Mouse (Mus musculus) heart, embryonic 16.5 days (tissue): ENCODE data around the gene Pde4a. TPM values are rescaled to one million over a fixed set of nuclear protein-coding genes. Genes with fewer than 3 reads are reported as not detected.
"Not testable (repeated sequence)": the region's sequence is repeated elsewhere in the genome, so short reads cannot be mapped to it uniquely, and the experiment has no call there.

Experiments
- ATAC-seq: fragments of 200-750 bp; cut with Nextera tagmentation; replicated peaks from 2 replicates; pipeline ENCODE4 v1.8.0; 2017; ENCODE audit warnings: moderate number of reproducible peaks; ENCODE audit not compliant: insufficient read depth, low FRiP score; ENCODE audit errors: extremely low read depth
- H3K27ac ChIP-seq: fragments of 300-500 bp; sonication (generic); 2 replicates; pipeline ENCODE4 v1.5.1; 2014; ENCODE audit warnings: mild to moderate bottlenecking, low read length, control low read depth, moderate library complexity
- H3K27me3 ChIP-seq: fragments of 300-500 bp; sonication (generic); 2 replicates; pipeline ENCODE4 v1.6.1; 2014; ENCODE audit warnings: low read length, mixed read lengths; ENCODE audit not compliant: control insufficient read depth, insufficient read depth
- H3K36me3 ChIP-seq: fragments of 300-500 bp; sonication (generic); 2 replicates; pipeline ENCODE4 v1.6.1; 2014; ENCODE audit not compliant: control insufficient read depth, insufficient read depth
- H3K4me1 ChIP-seq: fragments of 300-500 bp; sonication (generic); 2 replicates; pipeline ENCODE4 v1.6.1; 2014; ENCODE audit warnings: low read length, mixed read lengths; ENCODE audit not compliant: control insufficient read depth, insufficient read depth
- H3K4me2 ChIP-seq: fragments of 300-500 bp; sonication (generic); 2 replicates; pipeline ENCODE4 v1.6.1; 2014; ENCODE audit warnings: low read depth, mild to moderate bottlenecking, control low read depth, low read length
- H3K4me3 ChIP-seq: fragments of 300-500 bp; sonication (generic); 2 replicates; pipeline ENCODE4 v1.5.1; 2014; ENCODE audit warnings: mild to moderate bottlenecking, control low read depth, low read length
- H3K9ac ChIP-seq: fragments of 300-500 bp; sonication (generic); 2 replicates; pipeline ENCODE4 v1.6.1; 2014; ENCODE audit warnings: low read length, control low read depth
- H3K9me3 ChIP-seq: fragments of 300-500 bp; sonication (generic); replicated peaks from 2 replicates; pipeline ENCODE4 v1.6.1; 2016; ENCODE audit warnings: low read length; ENCODE audit not compliant: control insufficient read depth
- WGBS: fragments of 180-500 bp; shearing (Covaris S2); extraction: QIAGEN DNeasy Blood & Tissue Kit; methylation state at CpG from one replicate; pipeline ENCODE4 v1.1.7; 2014; 5-methylcytosine and 5-hydroxymethylcytosine counted together
- polyA plus RNA-seq: library from polyadenylated mRNA; unstranded; fragments of >200 nt; fragmentation: Nextera tagmentation; extraction: Ambion mirVana; gene quantifications from 2 replicates; pipeline ENCODE4 v1.2.1, GENCODE M21; 2015

Gene Pde4a
- polyA plus RNA-seq, 1 experiment from 2014 or later = 15.0 TPM

DNA sequence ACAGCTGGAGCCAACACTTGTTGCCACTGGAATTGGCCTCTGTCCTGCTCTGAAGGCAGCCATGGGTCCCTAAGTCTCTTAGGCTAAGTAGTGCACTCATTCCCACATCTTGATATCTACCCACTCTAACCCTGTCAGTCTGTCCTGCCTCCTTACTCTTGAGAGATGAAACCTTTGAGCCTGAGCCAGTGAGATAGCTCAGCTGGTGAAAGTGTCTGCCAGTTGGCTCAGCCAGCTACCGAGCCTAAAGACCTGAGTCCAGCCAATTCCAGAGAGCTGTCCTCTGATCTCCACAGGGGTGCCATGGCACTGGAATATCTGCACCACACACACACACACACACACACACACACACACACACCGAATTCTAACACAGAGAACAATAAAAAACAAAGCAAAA lies 85.0 kb downstream of the Pde4a start:
- WGBS = 37% methylated on average over 2 of the region's 2 CpGs
- Histone ChIP-seq H3K36me3 (no peaks in the 10 kb centered on the region), H3K9ac (no peak overlapping the region), H3K9me3 (no peaks in the 10 kb centered on the region), H3K27me3 (peaks cover 58% of the 10 kb centered on the region), H3K4me3 (no peak overlapping the region), H3K4me1 (peaks cover 6% of the 10 kb centered on the region; the same call in 1 of the 2 replicates), H3K27ac (no peak overlapping the region), H3K4me2 (no peak overlapping the region)
- no peak for ATAC-seq

GRCm38 (mm10) chr9:21251116-21251735 lies 85.7 kb downstream of the Pde4a start:
- 62% methylated on average over 13 of the region's 13 CpGs for WGBS
- Histone ChIP-seq H3K27me3 (peaks cover 51% of the 10 kb centered on the region), H3K9me3 (no peaks in the 10 kb centered on the region), H3K27ac (no peak overlapping the region), H3K36me3 (no peaks in the 10 kb centered on the region), H3K4me3 (no peak overlapping the region), H3K9ac (no peak overlapping the region), H3K4me2 (no peak overlapping the region), H3K4me1 (peaks cover 6% of the 10 kb centered on the region; the same call in 1 of the 2 replicates)
- ATAC-seq = no peak

DNA sequence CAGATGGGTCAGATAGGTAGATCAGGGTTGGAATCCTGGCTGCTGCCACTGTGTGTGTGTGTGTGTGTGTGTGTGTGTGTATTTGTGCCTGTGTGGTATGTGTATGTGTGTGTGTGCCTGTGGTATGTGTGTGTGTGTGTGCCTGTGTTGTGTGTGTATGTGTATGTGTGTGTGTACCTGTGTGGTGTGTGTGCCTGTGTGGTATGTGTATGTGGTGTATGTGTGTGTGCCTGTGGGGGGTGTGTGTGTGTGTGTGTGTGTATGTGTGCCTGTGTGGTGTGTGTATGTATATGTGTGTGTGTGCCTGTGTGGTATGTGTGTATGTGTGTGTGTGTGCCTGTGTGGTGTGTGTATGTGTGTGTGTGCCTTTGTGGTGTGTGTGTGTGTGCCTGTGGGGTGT lies 89.2 kb downstream of the Pde4a start:
- Histone ChIP-seq H3K27me3 (peaks cover 23% of the 10 kb centered on the region), H3K9me3 (no peaks in the 10 kb centered on the region), H3K4me1 (no peaks in the 10 kb centered on the region), H3K27ac (no peak overlapping the region), H3K4me2 (no peak overlapping the region), H3K9ac (no peak overlapping the region), H3K36me3 (no peaks in the 10 kb centered on the region), H3K4me3 (no peak overlapping the region)
- ATAC-seq = no peak

- not testable (repeated sequence) for H3K4me1 ChIP-seq, H3K4me3 ChIP-seq, H3K27ac ChIP-seq, H3K4me2 ChIP-seq, H3K36me3 ChIP-seq, H3K9ac ChIP-seq, H3K27me3 ChIP-seq, H3K9me3 ChIP-seq, ATAC-seq
- 70% methylated on average over 4 of the region's 4 CpGs for WGBS
Observed at GRCm38 (mm10) chr9:21256349-21256748, 90.8 kb downstream of the Pde4a start.

DNA sequence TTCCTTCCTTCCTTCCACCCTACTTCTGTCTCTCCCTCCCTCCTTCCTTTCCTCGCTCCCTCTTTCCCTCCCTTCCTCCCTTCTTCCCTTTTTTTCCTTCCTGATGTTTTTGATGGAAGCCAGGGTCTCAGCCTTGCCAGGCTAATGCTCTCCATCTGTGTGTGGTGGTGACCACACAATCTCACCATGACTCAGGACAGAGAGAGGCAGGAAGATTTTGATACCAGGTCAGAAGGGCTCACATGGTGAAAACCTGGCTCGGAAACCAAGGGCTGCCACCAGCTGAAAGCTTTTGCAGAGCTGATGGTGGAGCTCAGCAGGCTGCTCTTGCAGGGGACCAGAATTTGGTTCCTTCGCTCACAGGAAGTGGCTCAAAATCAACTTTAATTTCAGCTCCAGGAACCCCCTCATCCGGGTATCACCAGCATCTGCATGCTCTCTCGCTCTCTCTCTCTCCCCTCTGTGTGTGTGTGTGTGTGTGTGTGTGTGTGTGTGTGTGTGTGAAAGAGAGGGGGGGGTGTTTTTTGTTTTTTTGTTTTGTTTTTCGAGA lies 95.1 kb downstream of the Pde4a start:
- H3K4me3 ChIP-seq = no peak overlapping the region
- WGBS = 74% methylated on average over 6 of the region's 6 CpGs
- peaks cover 5% of the 10 kb centered on the region for H3K4me1 ChIP-seq

GRCm38 (mm10) chr9:21261831-21262230 lies 96.3 kb downstream of the Pde4a start:
- no peak for ATAC-seq
- H3K4me2 ChIP-seq = no peak overlapping the region
- no peaks in the 10 kb centered on the region; the same call in 1 of the 2 replicates for H3K27me3 ChIP-seq
- no peak overlapping the region for H3K9ac ChIP-seq
- no peak overlapping the region for H3K4me3 ChIP-seq
- WGBS = 57% methylated on average over 2 of the region's 2 CpGs
- H3K9me3 ChIP-seq = no peaks in the 10 kb centered on the region
- peaks cover 15% of the 10 kb centered on the region for H3K4me1 ChIP-seq
- H3K36me3 ChIP-seq = peaks cover under 1% of the 10 kb centered on the region; the same call in 1 of the 2 replicates
- H3K27ac ChIP-seq = no peak overlapping the region

More for the DNA sequence above, 95.1 kb downstream of the Pde4a start:
- H3K9ac ChIP-seq = no peak overlapping the region
- no peak overlapping the region for H3K27ac ChIP-seq
- H3K27me3 ChIP-seq = no peaks in the 10 kb centered on the region; the same call in 1 of the 2 replicates
- no peaks in the 10 kb centered on the region for H3K9me3 ChIP-seq
- no peak overlapping the region for H3K4me2 ChIP-seq
- ATAC-seq = no peak
- H3K36me3 ChIP-seq = no peaks in the 10 kb centered on the region

Other genes starting within 250 kb of the Pde4a start
- gene Dnmt1, start 205.8 kb upstream of the Pde4a start, polyA plus RNA-seq = 56.1 and 63.1 TPM in 2 replicates
- gene S1pr2, start 188.9 kb upstream of the Pde4a start, polyA plus RNA-seq = 18.2 and 23.7 TPM in 2 replicates
- gene Mrpl4, start 163.0 kb upstream of the Pde4a start, polyA plus RNA-seq = 170 and 173 TPM in 2 replicates
- 23.8 and 29.6 TPM in 2 replicates for gene Icam1, start 149.7 kb upstream of the Pde4a start, polyA plus RNA-seq
- gene Icam4, start 136.3 kb upstream of the Pde4a start, polyA plus RNA-seq = 2.0 and 3.0 TPM in 2 replicates
- gene Icam5, start 133.6 kb upstream of the Pde4a start, polyA plus RNA-seq = 0.08 TPM in 1 of 2 replicates, not detected in the other
- gene Zglp1, start 98.6 kb upstream of the Pde4a start, polyA plus RNA-seq = 0.72 and 0.77 TPM in 2 replicates
- 0.22 and 0.56 TPM in 2 replicates for gene Gm49373, start 92.6 kb upstream of the Pde4a start, polyA plus RNA-seq
- 47.9 and 55.0 TPM in 2 replicates for gene Fdx1l, start 92.1 kb upstream of the Pde4a start, polyA plus RNA-seq
- gene Gm38431, start 73.7 kb upstream of the Pde4a start, polyA plus RNA-seq = 2.0 and 2.3 TPM in 2 replicates
- 41.4 and 49.3 TPM in 2 replicates for gene Raver1, start 73.7 kb upstream of the Pde4a start, polyA plus RNA-seq
- gene Tyk2, start 34.5 kb upstream of the Pde4a start, polyA plus RNA-seq = 15.8 and 16.2 TPM in 2 replicates
- 226 and 279 TPM in 2 replicates for gene Cdc37, start 15.7 kb upstream of the Pde4a start, polyA plus RNA-seq
- gene Keap1, start 73.6 kb downstream of the Pde4a start, polyA plus RNA-seq = 51.5 and 54.6 TPM in 2 replicates
- gene S1pr5, start 82.7 kb downstream of the Pde4a start, polyA plus RNA-seq = 0.09 and 0.16 TPM in 2 replicates
- 58.8 and 63.9 TPM in 2 replicates for gene Atg4d, start 99.6 kb downstream of the Pde4a start, polyA plus RNA-seq
- 10.5 and 13.2 TPM in 2 replicates for gene Kri1, start 122.3 kb downstream of the Pde4a start, polyA plus RNA-seq
- 105 and 110 TPM in 2 replicates for gene Cdkn2d, start 125.7 kb downstream of the Pde4a start, polyA plus RNA-seq
- gene Ap1m2, start 146.6 kb downstream of the Pde4a start, polyA plus RNA-seq = 5.3 and 5.7 TPM in 2 replicates
- gene Slc44a2, start 155.0 kb downstream of the Pde4a start, polyA plus RNA-seq = 74.4 and 75.1 TPM in 2 replicates
- gene Ilf3, start 202.2 kb downstream of the Pde4a start, polyA plus RNA-seq = 105 and 108 TPM in 2 replicates
- gene Qtrt1, start 246.1 kb downstream of the Pde4a start, polyA plus RNA-seq = 23.0 and 24.3 TPM in 2 replicates